Mouse (Mus musculus) liver, postnatal 0 days (tissue): ENCODE data around the gene Slc24a3.

Source experiments
- CTCF ChIP-seq: sonication (generic); IDR thresholded peaks from 2 replicates; pipeline ENCODE4 v1.5.1; 2016; ENCODE audit warnings: antibody characterized with exemption, low read depth
- EP300 ChIP-seq: IDR thresholded peaks from 2 replicates; pipeline ENCODE4 v1.6.1; 2016; ENCODE audit warnings: antibody characterized with exemption, low read depth, mild to moderate bottlenecking

DNA sequence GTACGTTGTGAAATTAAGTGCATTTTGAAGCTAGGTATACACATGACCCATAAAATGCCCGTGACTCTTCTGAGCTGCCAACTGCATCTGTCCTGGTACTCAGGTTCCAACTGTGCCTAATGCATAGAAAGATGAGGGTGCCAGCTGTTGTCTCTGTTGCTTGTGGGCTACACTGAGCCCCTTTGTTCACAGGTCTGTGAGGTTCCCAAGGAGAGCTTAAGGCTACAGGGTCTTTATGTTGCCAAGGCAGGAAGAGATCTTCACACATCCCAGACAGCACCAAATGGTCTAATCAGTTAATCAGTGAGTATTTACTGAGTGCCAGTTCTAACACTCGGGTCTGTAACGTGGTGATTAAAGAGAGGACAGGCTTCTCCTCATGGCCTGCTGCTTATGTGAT, 369.4 kb downstream of the Slc24a3 start:
- TF ChIP-seq EP300 = no peak
- TF ChIP-seq CTCF = no peak
